Mouse (Mus musculus) neural tube, embryonic 14.5 days (tissue): ENCODE measurements around the gene Ankrd2. TPM values are rescaled to one million over a fixed set of nuclear protein-coding genes. Genes with fewer than 3 reads are reported as not detected.

Experiments used
- ATAC-seq: fragments of 200-750 bp; cut with Nextera tagmentation; 2 replicates; pipeline ENCODE4 v1.8.0; 2017; ENCODE audit warnings: low read depth, mild to moderate bottlenecking, moderate TSS enrichment, moderate library complexity
- H3K27ac ChIP-seq: fragments of 300-500 bp; sonication (generic); 2 replicates; pipeline ENCODE4 v1.5.1; 2014; ENCODE audit warnings: low read depth, mild to moderate bottlenecking, control low read depth, low read length, moderate library complexity, mixed read lengths
- H3K27me3 ChIP-seq: fragments of 300-500 bp; sonication (generic); 2 replicates; pipeline ENCODE4 v1.6.1; 2014; ENCODE audit warnings: low read length; ENCODE audit not compliant: control insufficient read depth, insufficient read depth
- H3K36me3 ChIP-seq: fragments of 300-500 bp; sonication (generic); 2 replicates; pipeline ENCODE4 v1.6.1; 2014; ENCODE audit warnings: low read length, mixed read lengths; ENCODE audit not compliant: control insufficient read depth, insufficient read depth
- H3K4me1 ChIP-seq: fragments of 300-500 bp; sonication (generic); 2 replicates; pipeline ENCODE4 v1.6.1; 2014; ENCODE audit warnings: low read length; ENCODE audit not compliant: control insufficient read depth, insufficient read depth
- H3K4me2 ChIP-seq: fragments of 300-500 bp; sonication (generic); 2 replicates; pipeline ENCODE4 v1.6.1; 2014; ENCODE audit warnings: mild to moderate bottlenecking, low read depth, low read length, control low read depth
- H3K4me3 ChIP-seq: fragments of 300-500 bp; sonication (generic); 2 replicates; pipeline ENCODE4 v1.5.1; 2014; ENCODE audit warnings: low read depth, low read length, control low read depth, mixed read lengths
- H3K9ac ChIP-seq: fragments of 300-500 bp; sonication (generic); replicated peaks from 2 replicates; pipeline ENCODE4 v1.6.1; 2014; ENCODE audit warnings: low read depth, mild to moderate bottlenecking, control low read depth, low read length, mixed read lengths
- H3K9me3 ChIP-seq: fragments of 300-500 bp; sonication (generic); 2 replicates; pipeline ENCODE4 v1.6.1; 2016; ENCODE audit warnings: low read length; ENCODE audit not compliant: control insufficient read depth
- WGBS: fragments of 180-500 bp; shearing (Covaris S2); extraction: QIAGEN DNeasy Blood & Tissue Kit; methylation state at CpG from one replicate; pipeline ENCODE4 v1.1.7; 2014; 5-methylcytosine and 5-hydroxymethylcytosine counted together
- polyA plus RNA-seq: library from polyadenylated mRNA; unstranded; fragments of >200 nt; fragmentation: Nextera tagmentation; extraction: Ambion mirVana; gene quantifications from 2 replicates; pipeline ENCODE4 v1.2.1, GENCODE M21; 2014

Gene Ankrd2
- polyA plus RNA-seq, 1 experiment from 2014 or later: 0.80 TPM

GRCm38 (mm10) chr19:42038310-42038709 lies 2.5 kb downstream of the Ankrd2 start:
- no peak for ATAC-seq
- Histone ChIP-seq H3K27me3 (no peaks in the 10 kb centered on the region), H3K4me3 (no peak overlapping the region), H3K27ac (no peak overlapping the region), H3K9me3 (no peaks in the 10 kb centered on the region), H3K4me2 (no peak overlapping the region), H3K9ac (no peak overlapping the region), H3K4me1 (no peaks in the 10 kb centered on the region), H3K36me3 (no peaks in the 10 kb centered on the region)
- WGBS: 92% methylated on average over 12 of the region's 12 CpGs

GRCm38 (mm10) chr19:42043988-42044387 lies 8.2 kb downstream of the Ankrd2 start:
- Histone ChIP-seq H3K36me3 (no peaks in the 10 kb centered on the region), H3K4me2 (no peak overlapping the region), H3K4me3 (no peak overlapping the region), H3K27me3 (no peaks in the 10 kb centered on the region), H3K4me1 (no peaks in the 10 kb centered on the region), H3K27ac (no peak overlapping the region), H3K9me3 (no peaks in the 10 kb centered on the region), H3K9ac (no peak overlapping the region)
- ATAC-seq: no peak
- WGBS: 94% methylated on average over 6 of the region's 6 CpGs

GRCm38 (mm10) chr19:42045269-42046102 lies 9.7 kb downstream of the Ankrd2 start, which contains the start of gene Hoga1:
TSS of gene Hoga1 (plus strand) at chr19:42045610.
- peak within 1 kb of the TSS; percentile 6; the same call in 1 of the 2 replicates for H3K4me3 ChIP-seq
- 28% methylated on average over 23 of the region's 23 CpGs for WGBS

GRCm38 (mm10) chr19:42050251-42050650 lies 14.5 kb downstream of the Ankrd2 start:
- Histone ChIP-seq H3K4me2 (no peak overlapping the region), H3K9ac (no peak overlapping the region), H3K27ac (no peak overlapping the region), H3K4me3 (no peak overlapping the region), H3K27me3 (no peaks in the 10 kb centered on the region), H3K4me1 (no peaks in the 10 kb centered on the region), H3K9me3 (no peaks in the 10 kb centered on the region), H3K36me3 (no peaks in the 10 kb centered on the region)
- WGBS: 89% methylated on average over 1 of the region's 1 CpGs
- ATAC-seq: no peak

More at GRCm38 (mm10) chr19:42045269-42046102, 9.7 kb downstream of the Ankrd2 start, which contains the start of gene Hoga1:
- H3K27ac ChIP-seq: no peak within 1 kb of the TSS
- peak; percentile 88 for ATAC-seq
- H3K36me3 ChIP-seq: no peaks in the 10 kb centered on the region
- H3K4me1 ChIP-seq: no peaks in the 10 kb centered on the region
- no peak within 1 kb of the TSS for H3K9ac ChIP-seq
- no peaks in the 10 kb centered on the region for H3K9me3 ChIP-seq
- peak within 1 kb of the TSS; percentile 21; the same call in 1 of the 2 replicates for H3K4me2 ChIP-seq
- H3K27me3 ChIP-seq: no peaks in the 10 kb centered on the region

- H3K36me3 ChIP-seq: no peaks in the 10 kb centered on the region
- H3K4me2 ChIP-seq: no peak overlapping the region
- H3K9ac ChIP-seq: no peak overlapping the region
- H3K27me3 ChIP-seq: no peaks in the 10 kb centered on the region
- no peaks in the 10 kb centered on the region for H3K4me1 ChIP-seq
- H3K9me3 ChIP-seq: no peaks in the 10 kb centered on the region
- 88% methylated on average over 3 of the region's 3 CpGs for WGBS
- no peak overlapping the region for H3K27ac ChIP-seq
- H3K4me3 ChIP-seq: no peak overlapping the region
- no peak for ATAC-seq
Observed at GRCm38 (mm10) chr19:42051351-42051750, 15.6 kb downstream of the Ankrd2 start.

GRCm38 (mm10) chr19:42051948-42052347 lies 16.1 kb downstream of the Ankrd2 start, which contains the start of gene 4933411K16Rik:
TSS of gene 4933411K16Rik (plus strand) at chr19:42052248.
- Histone ChIP-seq H3K4me1 (no peaks in the 10 kb centered on the region), H3K9me3 (no peaks in the 10 kb centered on the region), H3K4me3 (no peak within 1 kb of the TSS), H3K27ac (no peak within 1 kb of the TSS), H3K4me2 (no peak within 1 kb of the TSS), H3K9ac (no peak within 1 kb of the TSS), H3K36me3 (no peaks in the 10 kb centered on the region), H3K27me3 (no peaks in the 10 kb centered on the region)
- no peak for ATAC-seq
- 77% methylated on average over 4 of the region's 4 CpGs for WGBS

- Histone ChIP-seq H3K4me2 (no peak overlapping the region), H3K9me3 (no peaks in the 10 kb centered on the region), H3K27me3 (no peaks in the 10 kb centered on the region), H3K27ac (no peak overlapping the region), H3K36me3 (no peaks in the 10 kb centered on the region), H3K4me3 (no peak overlapping the region), H3K9ac (no peak overlapping the region), H3K4me1 (no peaks in the 10 kb centered on the region)
- 87% methylated on average over 6 of the region's 6 CpGs for WGBS
- ATAC-seq: no peak
Observed at GRCm38 (mm10) chr19:42054255-42054654, 18.5 kb downstream of the Ankrd2 start.

- Histone ChIP-seq H3K9me3 (no peaks in the 10 kb centered on the region), H3K4me3 (no peak overlapping the region), H3K4me1 (no peaks in the 10 kb centered on the region), H3K36me3 (no peaks in the 10 kb centered on the region), H3K27me3 (no peaks in the 10 kb centered on the region), H3K4me2 (no peak overlapping the region), H3K9ac (no peak overlapping the region), H3K27ac (no peak overlapping the region)
- ATAC-seq: no peak
- 58% methylated on average over 2 of the region's 2 CpGs for WGBS
Observed at GRCm38 (mm10) chr19:42055881-42056280, 20.1 kb downstream of the Ankrd2 start.

- Histone ChIP-seq H3K27me3 (no peaks in the 10 kb centered on the region), H3K9me3 (no peaks in the 10 kb centered on the region), H3K36me3 (no peaks in the 10 kb centered on the region), H3K27ac (no peak overlapping the region), H3K9ac (no peak overlapping the region), H3K4me1 (no peaks in the 10 kb centered on the region), H3K4me3 (no peak overlapping the region), H3K4me2 (no peak overlapping the region)
- no peak for ATAC-seq
- WGBS: 79% methylated on average over 6 of the region's 6 CpGs
Observed at GRCm38 (mm10) chr19:42056719-42057409, 21.1 kb downstream of the Ankrd2 start.
